Mouse (Mus musculus) ES-E14 (cell line): ENCODE measurements around the gene Setmar.

ENCODE experiments used
- MAFK ChIP-seq: IDR thresholded peaks from 2 replicates; pipeline ENCODE4 v1.6.1; 2014; ENCODE audit warnings: mild to moderate bottlenecking, low read depth, low read length, inconsistent platforms; ENCODE audit not compliant: insufficient read depth
- ZC3H11A ChIP-seq: IDR thresholded peaks from 2 replicates; pipeline ENCODE4 v1.6.1; 2012; ENCODE audit warnings: low read depth, mild to moderate bottlenecking, inconsistent platforms, low read length, borderline replicate concordance
- ZNF384 ChIP-seq: IDR thresholded peaks from 2 replicates; pipeline ENCODE4 v1.6.1; 2012; ENCODE audit warnings: low read depth, low read length, inconsistent platforms

- TF ChIP-seq MAFK (no peak), ZC3H11A (no peak), ZNF384 (no peak)
Observed at GRCm38 (mm10) chr6:108061121-108061520, 3.7 kb upstream of the Setmar start.
